Mouse (Mus musculus): ENCODE measurements at regions not wholly inside any gene's neighbourhood (a gene's known extent, or its start where the extent isn't known, plus 50 kb on each side); places are given as distances from the start of the nearest gene placed in this dataset.

DNA sequence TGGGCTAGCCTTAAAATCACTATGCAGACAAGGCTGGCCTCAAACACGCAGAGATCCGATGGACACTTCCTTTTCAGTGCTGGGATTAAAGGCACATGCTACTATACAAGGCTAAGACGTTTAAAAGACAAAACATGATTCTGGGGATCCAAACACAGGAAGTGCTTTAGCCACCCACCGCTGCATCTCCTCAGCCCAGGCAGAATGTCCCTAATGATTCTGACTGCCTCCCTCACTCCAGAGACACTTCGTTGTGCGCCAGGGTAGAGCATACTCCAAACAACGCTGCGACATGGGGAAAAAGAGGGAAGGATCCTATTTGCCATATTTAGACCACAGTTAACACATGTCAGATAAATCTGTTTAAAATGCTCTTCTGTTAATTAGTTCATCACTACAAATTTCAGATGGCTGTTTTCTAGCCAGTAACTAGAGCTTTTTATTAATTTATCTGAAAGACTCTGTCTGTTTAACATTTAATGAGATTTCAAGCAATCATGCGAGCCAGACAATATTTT is 443.5 kb downstream of the Kif2b start:
- ATAC-seq (ENCODE audit: insufficient read depth, low read depth) (no peak), DNase-seq (ENCODE audit: low spot score) (no peak)
- Histone ChIP-seq H3K27ac (ENCODE audit: low read depth) (no peak overlapping the region), H3K4me2 (ENCODE audit: low read depth, low read length) (no peak overlapping the region), H3K36me3 (replicated peaks; ENCODE audit: control insufficient read depth, insufficient read depth, low read length) (no peaks in the 10 kb centered on the region), H3K4me1 (ENCODE audit: control insufficient read depth, insufficient read depth) (no peaks in the 10 kb centered on the region), H3K9ac (replicated peaks; ENCODE audit: low read depth, low read length) (no peak overlapping the region), H3K9me3 (replicated peaks; ENCODE audit: control insufficient read depth, low read length) (no peaks in the 10 kb centered on the region), H3K27me3 (ENCODE audit: control insufficient read depth, insufficient read depth, low read length) (no peaks in the 10 kb centered on the region), H3K4me3 (ENCODE audit: low read depth, low read length) (no peak overlapping the region)
- TF ChIP-seq EP300 (IDR thresholded peaks at IDR 0.05; ENCODE audit: low read depth) (no peak), CTCF (IDR thresholded peaks at IDR 0.05; ENCODE audit: low read depth) (no peak)
- WGBS: 62% methylated on average over 9 of the region's 9 CpGs

GRCm38 (mm10) chr11:91132771-91133380 is 444.5 kb downstream of the Kif2b start:
- WGBS: 77% methylated on average over 7 of the region's 7 CpGs
- Histone ChIP-seq H3K4me1 (ENCODE audit: control insufficient read depth, insufficient read depth) (no peaks in the 10 kb centered on the region), H3K4me3 (ENCODE audit: low read depth, low read length) (no peak overlapping the region), H3K4me2 (ENCODE audit: low read depth, low read length) (no peak overlapping the region), H3K27me3 (ENCODE audit: control insufficient read depth, insufficient read depth, low read length) (no peaks in the 10 kb centered on the region), H3K9me3 (replicated peaks; ENCODE audit: control insufficient read depth, low read length) (no peaks in the 10 kb centered on the region), H3K27ac (ENCODE audit: low read depth) (no peak overlapping the region), H3K9ac (replicated peaks; ENCODE audit: low read depth, low read length) (no peak overlapping the region), H3K36me3 (replicated peaks; ENCODE audit: control insufficient read depth, insufficient read depth, low read length) (no peaks in the 10 kb centered on the region)
- DNase-seq (ENCODE audit: low spot score) (no peak), ATAC-seq (ENCODE audit: insufficient read depth, low read depth) (no peak)
- TF ChIP-seq EP300 (IDR thresholded peaks at IDR 0.05; ENCODE audit: low read depth): no peak

DNA sequence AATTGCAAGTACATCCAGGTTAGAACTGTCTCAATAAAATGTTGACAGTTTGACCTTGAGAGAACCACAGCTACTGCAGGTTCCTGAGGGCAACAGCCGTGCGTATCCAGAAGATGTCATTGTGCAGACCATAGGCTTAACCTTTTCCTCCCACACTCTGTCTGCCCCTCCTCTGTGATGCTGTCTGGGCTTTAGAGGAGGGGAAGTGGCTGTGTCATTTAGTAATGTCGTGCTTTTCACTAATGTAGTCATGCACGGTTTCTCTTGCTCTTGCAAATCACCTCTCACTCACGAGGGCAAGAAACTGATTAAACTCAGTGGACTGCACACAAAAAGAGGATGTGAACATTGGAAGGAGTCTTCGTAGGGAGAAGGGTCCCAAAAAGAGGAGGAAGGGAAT is 443.8 kb upstream of the Tom1l1 start:
- Histone ChIP-seq H3K4me2 (ENCODE audit: low read depth, low read length) (no peak overlapping the region), H3K27ac (ENCODE audit: low read depth) (no peak overlapping the region), H3K9me3 (replicated peaks; ENCODE audit: control insufficient read depth, low read length) (no peaks in the 10 kb centered on the region), H3K4me3 (ENCODE audit: low read depth, low read length) (no peak overlapping the region), H3K9ac (replicated peaks; ENCODE audit: low read depth, low read length) (no peak overlapping the region), H3K27me3 (ENCODE audit: control insufficient read depth, insufficient read depth, low read length) (no peaks in the 10 kb centered on the region), H3K36me3 (replicated peaks; ENCODE audit: control insufficient read depth, insufficient read depth, low read length) (no peaks in the 10 kb centered on the region), H3K4me1 (ENCODE audit: control insufficient read depth, insufficient read depth) (no peaks in the 10 kb centered on the region)
- ATAC-seq (ENCODE audit: insufficient read depth, low read depth) (no peak), DNase-seq (ENCODE audit: low spot score) (no peak)
- no peak for TF ChIP-seq CTCF (IDR thresholded peaks at IDR 0.05; ENCODE audit: low read depth)
- TF ChIP-seq EP300 (IDR thresholded peaks at IDR 0.05; ENCODE audit: low read depth): no peak
- WGBS: 41% methylated on average over 6 of the region's 6 CpGs

- H3K4me2 ChIP-seq (ENCODE audit: low read depth, low read length): no peak overlapping the region
- WGBS: 47% methylated on average over 5 of the region's 5 CpGs
- H3K27me3 ChIP-seq (ENCODE audit: control insufficient read depth, insufficient read depth, low read length): no peaks in the 10 kb centered on the region
- no peaks in the 10 kb centered on the region for H3K36me3 ChIP-seq (replicated peaks; ENCODE audit: control insufficient read depth, insufficient read depth, low read length)
- no peak overlapping the region for H3K4me3 ChIP-seq (ENCODE audit: low read depth, low read length)
- H3K4me1 ChIP-seq (ENCODE audit: control insufficient read depth, insufficient read depth): no peaks in the 10 kb centered on the region
- ATAC-seq (ENCODE audit: insufficient read depth, low read depth) (no peak), DNase-seq (ENCODE audit: low spot score) (no peak)
- no peak overlapping the region for H3K27ac ChIP-seq (ENCODE audit: low read depth)
- no peaks in the 10 kb centered on the region for H3K9me3 ChIP-seq (replicated peaks; ENCODE audit: control insufficient read depth, low read length)
- no peak overlapping the region for H3K9ac ChIP-seq (replicated peaks; ENCODE audit: low read depth, low read length)
- TF ChIP-seq CTCF (IDR thresholded peaks at IDR 0.05; ENCODE audit: low read depth) (no peak), EP300 (IDR thresholded peaks at IDR 0.05; ENCODE audit: low read depth) (no peak)
Measured at GRCm38 (mm10) chr11:91098186-91098585, 410.0 kb upstream of the Tom1l1 start.

DNA sequence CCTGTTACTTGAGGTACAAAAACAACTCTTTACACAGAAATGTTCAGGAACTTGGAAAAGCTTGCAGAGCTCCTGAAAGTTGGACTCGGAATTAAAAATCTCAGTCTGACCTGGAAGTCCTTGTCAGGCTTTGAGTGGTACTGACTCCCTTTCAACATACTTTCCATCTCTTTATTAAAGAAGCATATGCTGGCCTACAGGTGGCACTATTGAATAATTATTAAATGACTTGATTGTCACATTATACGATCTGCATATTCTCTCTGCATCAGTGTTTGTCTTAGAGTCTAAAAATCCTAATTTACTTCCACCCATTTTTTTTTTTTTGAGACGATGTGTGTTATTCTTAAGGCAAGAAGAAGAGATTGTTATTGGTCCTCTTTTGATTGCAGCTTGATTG is 409.4 kb upstream of the Tom1l1 start:
- no peaks in the 10 kb centered on the region for H3K9me3 ChIP-seq (replicated peaks; ENCODE audit: control insufficient read depth, low read length)
- H3K27ac ChIP-seq (ENCODE audit: low read depth): no peak overlapping the region
- no peaks in the 10 kb centered on the region for H3K4me1 ChIP-seq (ENCODE audit: control insufficient read depth, insufficient read depth)
- H3K4me2 ChIP-seq (ENCODE audit: low read depth, low read length): no peak overlapping the region
- TF ChIP-seq CTCF (IDR thresholded peaks at IDR 0.05; ENCODE audit: low read depth) (no peak), EP300 (IDR thresholded peaks at IDR 0.05; ENCODE audit: low read depth) (no peak)
- no peak overlapping the region for H3K9ac ChIP-seq (replicated peaks; ENCODE audit: low read depth, low read length)
- H3K4me3 ChIP-seq (ENCODE audit: low read depth, low read length): no peak overlapping the region
- no peaks in the 10 kb centered on the region for H3K27me3 ChIP-seq (ENCODE audit: control insufficient read depth, insufficient read depth, low read length)
- no peaks in the 10 kb centered on the region for H3K36me3 ChIP-seq (replicated peaks; ENCODE audit: control insufficient read depth, insufficient read depth, low read length)
- DNase-seq (ENCODE audit: low spot score) (no peak), ATAC-seq (ENCODE audit: insufficient read depth, low read depth) (no peak)
- WGBS: 64% methylated on average over 3 of the region's 3 CpGs

DNA sequence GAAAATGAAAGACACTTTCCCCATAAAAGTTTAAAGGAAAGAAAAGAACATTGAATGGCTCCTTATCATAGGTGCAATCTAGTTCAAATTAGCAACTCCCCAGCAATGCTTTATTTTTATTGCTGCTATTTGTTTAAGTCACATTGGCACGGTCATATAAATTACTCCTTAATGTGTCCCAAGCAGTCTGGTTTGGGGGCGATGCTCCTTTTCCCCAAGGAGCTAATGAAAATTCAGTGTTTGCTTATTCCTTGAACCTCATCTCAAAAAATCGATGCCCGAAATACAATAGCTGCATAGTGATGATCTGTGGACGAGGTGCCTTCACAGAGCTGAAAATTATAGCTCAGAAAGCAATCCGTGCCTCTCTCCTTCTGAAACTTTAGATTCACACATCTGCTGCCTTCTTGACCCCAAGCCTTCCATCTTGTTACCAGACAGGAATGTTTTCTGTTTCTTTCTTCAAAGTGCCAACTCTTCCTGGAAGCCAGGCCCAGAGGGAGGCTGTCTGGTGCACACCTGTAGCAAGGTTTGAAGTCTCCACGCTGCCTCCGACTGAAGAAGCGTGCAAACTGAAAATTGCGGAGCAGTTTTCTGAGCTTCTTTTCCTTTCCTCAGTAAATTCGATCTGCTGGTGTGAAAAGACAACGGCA is 408.0 kb upstream of the Tom1l1 start:
- no peaks in the 10 kb centered on the region for H3K36me3 ChIP-seq (replicated peaks; ENCODE audit: control insufficient read depth, insufficient read depth, low read length)
- H3K4me2 ChIP-seq (ENCODE audit: low read depth, low read length): no peak overlapping the region
- no peaks in the 10 kb centered on the region for H3K27me3 ChIP-seq (ENCODE audit: control insufficient read depth, insufficient read depth, low read length)
- TF ChIP-seq EP300 (IDR thresholded peaks at IDR 0.05; ENCODE audit: low read depth) (no peak), CTCF (IDR thresholded peaks at IDR 0.05; ENCODE audit: low read depth) (no peak)
- no peak overlapping the region for H3K4me3 ChIP-seq (ENCODE audit: low read depth, low read length)
- H3K27ac ChIP-seq (ENCODE audit: low read depth): no peak overlapping the region
- no peaks in the 10 kb centered on the region for H3K9me3 ChIP-seq (replicated peaks; ENCODE audit: control insufficient read depth, low read length)
- no peak for DNase-seq (ENCODE audit: low spot score)
- WGBS: 70% methylated on average over 12 of the region's 12 CpGs
- H3K9ac ChIP-seq (replicated peaks; ENCODE audit: low read depth, low read length): no peak overlapping the region
- ATAC-seq (ENCODE audit: insufficient read depth, low read depth): no peak
- H3K4me1 ChIP-seq (ENCODE audit: control insufficient read depth, insufficient read depth): no peaks in the 10 kb centered on the region
